Mouse (Mus musculus): Measurements from ENCODE around the gene Slc2a9. TPM values are rescaled to one million over a fixed set of nuclear protein-coding genes. Genes with fewer than 3 reads are reported as not detected.

The Slc2a9 gene
- polyA plus RNA-seq, 1 experiment from 2014 or later, result 0.20 TPM

GRCm38 (mm10) chr5:38364396-38364795, 138.5 kb downstream of the Slc2a9 start:
- Histone ChIP-seq H3K4me2 (no peak overlapping the region), H3K27me3 (0 out of 2 replicates have a peak, but pooled peaks cover 2% of the 10 kb centered on the region), H3K4me3 (no peak overlapping the region), H3K36me3 (no peaks in the 10 kb centered on the region), H3K4me1 (replicated peaks) (peaks cover 13% of the 10 kb centered on the region), H3K9ac (no peak overlapping the region), H3K27ac (no peak overlapping the region), H3K9me3 (replicated peaks) (no peaks in the 10 kb centered on the region)
- 76% methylated on average over 5 of the region's 5 CpGs for WGBS
- no peak for ATAC-seq (replicated peaks; ENCODE audit: insufficient number of reproducible peaks, insufficient read depth, low FRiP score, low read depth)

- whole genome bisulfite sequencing, result 75% methylated on average over 2 of the region's 2 CpGs
- Histone ChIP-seq H3K27ac (no peak overlapping the region), H3K4me1 (replicated peaks) (no peaks in the 10 kb centered on the region), H3K36me3 (no peaks in the 10 kb centered on the region), H3K9me3 (replicated peaks) (no peaks in the 10 kb centered on the region), H3K27me3 (0 out of 2 replicates have a peak, but pooled peaks cover 2% of the 10 kb centered on the region), H3K4me3 (no peak overlapping the region), H3K4me2 (no peak overlapping the region), H3K9ac (no peak overlapping the region)
- no peak for ATAC-seq (replicated peaks; ENCODE audit: insufficient number of reproducible peaks, insufficient read depth, low FRiP score, low read depth)
Observed at GRCm38 (mm10) chr5:38359716-38360115, 143.2 kb downstream of the Slc2a9 start.

- 0 out of 2 replicates have a peak, but pooled peaks cover 2% of the 10 kb centered on the region for H3K27me3 ChIP-seq
- ATAC-seq (replicated peaks; ENCODE audit: insufficient number of reproducible peaks, insufficient read depth, low FRiP score, low read depth), result no peak
- no peak overlapping the region for H3K27ac ChIP-seq
- H3K9me3 ChIP-seq (replicated peaks), result no peaks in the 10 kb centered on the region
- no peak overlapping the region for H3K4me2 ChIP-seq
- H3K4me3 ChIP-seq, result no peak overlapping the region
- no peaks in the 10 kb centered on the region for H3K36me3 ChIP-seq
- 69% methylated on average over 3 of the region's 3 CpGs for WGBS
- H3K9ac ChIP-seq, result no peak overlapping the region
- H3K4me1 ChIP-seq (replicated peaks), result no peaks in the 10 kb centered on the region
Observed at GRCm38 (mm10) chr5:38356927-38357326, 146.0 kb downstream of the Slc2a9 start.

GRCm38 (mm10) chr5:38350351-38350929, 152.5 kb downstream of the Slc2a9 start:
- Histone ChIP-seq H3K36me3 (no peaks in the 10 kb centered on the region), H3K4me2 (no peak overlapping the region), H3K9ac (no peak overlapping the region), H3K4me1 (replicated peaks) (no peaks in the 10 kb centered on the region), H3K27me3 (0 out of 2 replicates have a peak, but pooled peaks cover 4% of the 10 kb centered on the region), H3K9me3 (replicated peaks) (no peaks in the 10 kb centered on the region), H3K27ac (no peak overlapping the region), H3K4me3 (no peak overlapping the region)
- WGBS, result 56% methylated on average over 5 of the region's 5 CpGs
- no peak for ATAC-seq (replicated peaks; ENCODE audit: insufficient number of reproducible peaks, insufficient read depth, low FRiP score, low read depth)

GRCm38 (mm10) chr5:38346646-38347432, 156.1 kb downstream of the Slc2a9 start:
- WGBS, result 30% methylated on average over 10 of the region's 10 CpGs
- H3K4me1 ChIP-seq (replicated peaks), result no peaks in the 10 kb centered on the region
- H3K27me3 ChIP-seq, result 0 out of 2 replicates have a peak, but pooled peaks cover 3% of the 10 kb centered on the region
- H3K4me3 ChIP-seq, result no peak overlapping the region
- no peak overlapping the region for H3K9ac ChIP-seq
- no peaks in the 10 kb centered on the region for H3K36me3 ChIP-seq
- H3K27ac ChIP-seq, result no peak overlapping the region
- no peak overlapping the region for H3K4me2 ChIP-seq
- H3K9me3 ChIP-seq (replicated peaks), result no peaks in the 10 kb centered on the region
- no peak for ATAC-seq (replicated peaks; ENCODE audit: insufficient number of reproducible peaks, insufficient read depth, low FRiP score, low read depth)

- no peak overlapping the region for H3K4me3 ChIP-seq
- no peak overlapping the region for H3K4me2 ChIP-seq
- WGBS, result 65% methylated on average over 3 of the region's 3 CpGs
- no peak for ATAC-seq (replicated peaks; ENCODE audit: insufficient number of reproducible peaks, insufficient read depth, low FRiP score, low read depth)
- H3K9ac ChIP-seq, result no peak overlapping the region
- H3K36me3 ChIP-seq, result no peaks in the 10 kb centered on the region
- no peak overlapping the region for H3K27ac ChIP-seq
- H3K9me3 ChIP-seq (replicated peaks), result no peaks in the 10 kb centered on the region
- no peaks in the 10 kb centered on the region for H3K27me3 ChIP-seq
- H3K4me1 ChIP-seq (replicated peaks), result no peaks in the 10 kb centered on the region
Observed at GRCm38 (mm10) chr5:38343101-38343500, 159.8 kb downstream of the Slc2a9 start.

GRCm38 (mm10) chr5:38334582-38334981, 168.4 kb downstream of the Slc2a9 start:
- Histone ChIP-seq H3K4me1 (replicated peaks) (no peaks in the 10 kb centered on the region), H3K4me3 (no peak overlapping the region), H3K27me3 (peaks cover 6% of the 10 kb centered on the region; the same call in 1 of the 2 replicates), H3K9me3 (replicated peaks) (no peaks in the 10 kb centered on the region), H3K4me2 (no peak overlapping the region), H3K36me3 (no peaks in the 10 kb centered on the region), H3K9ac (no peak overlapping the region), H3K27ac (no peak overlapping the region)
- no peak for ATAC-seq (replicated peaks; ENCODE audit: insufficient number of reproducible peaks, insufficient read depth, low FRiP score, low read depth)
- 23% methylated on average over 1 of the region's 1 CpGs for WGBS

- no peaks in the 10 kb centered on the region for H3K4me1 ChIP-seq (replicated peaks)
- ATAC-seq (replicated peaks; ENCODE audit: insufficient number of reproducible peaks, insufficient read depth, low FRiP score, low read depth), result no peak
- H3K27me3 ChIP-seq, result peaks cover 6% of the 10 kb centered on the region; the same call in 1 of the 2 replicates
- H3K9me3 ChIP-seq (replicated peaks), result no peaks in the 10 kb centered on the region
- no peak overlapping the region for H3K4me3 ChIP-seq
- WGBS, result 54% methylated on average over 4 of the region's 4 CpGs
- H3K9ac ChIP-seq, result no peak overlapping the region
- no peak overlapping the region for H3K27ac ChIP-seq
- H3K4me2 ChIP-seq, result no peak overlapping the region
- H3K36me3 ChIP-seq, result no peaks in the 10 kb centered on the region
Observed at GRCm38 (mm10) chr5:38333381-38333780, 169.6 kb downstream of the Slc2a9 start.

- Histone ChIP-seq H3K4me1 (replicated peaks) (peaks cover 6% of the 10 kb centered on the region; the same call in 1 of the 2 replicates), H3K27ac (no peak within 1 kb of the TSS), H3K27me3 (peaks cover 73% of the 10 kb centered on the region), H3K9me3 (replicated peaks) (no peaks in the 10 kb centered on the region), H3K4me2 (peak within 1 kb of the TSS; percentile 58), H3K9ac (no peak within 1 kb of the TSS), H3K4me3 (peak within 1 kb of the TSS; percentile 34), H3K36me3 (no peaks in the 10 kb centered on the region)
- 2% methylated on average over 67 of the region's 67 CpGs for WGBS
- no peak for ATAC-seq (replicated peaks; ENCODE audit: insufficient number of reproducible peaks, insufficient read depth, low FRiP score, low read depth)
Observed at GRCm38 (mm10) chr5:38318966-38319786, 183.8 kb downstream of the Slc2a9 start, which contains the start of gene Drd5. Gene Drd5, plus strand, starts transcription at chr5:38319367.

- WGBS, result 55% methylated on average over 3 of the region's 3 CpGs
- H3K4me3 ChIP-seq, result no peak overlapping the region
- ATAC-seq (replicated peaks; ENCODE audit: insufficient number of reproducible peaks, insufficient read depth, low FRiP score, low read depth), result no peak
Observed at GRCm38 (mm10) chr5:38309795-38310194, 193.1 kb downstream of the Slc2a9 start.

GRCm38 (mm10) chr5:38308873-38309272, 194.1 kb downstream of the Slc2a9 start:
- H3K4me3 ChIP-seq, result no peak overlapping the region
- 45% methylated on average over 5 of the region's 5 CpGs for WGBS
- ATAC-seq (replicated peaks; ENCODE audit: insufficient number of reproducible peaks, insufficient read depth, low FRiP score, low read depth), result no peak

More at GRCm38 (mm10) chr5:38309795-38310194, 193.1 kb downstream of the Slc2a9 start:
- no peak overlapping the region for H3K4me2 ChIP-seq
- H3K9ac ChIP-seq, result no peak overlapping the region
- no peaks in the 10 kb centered on the region for H3K9me3 ChIP-seq (replicated peaks)
- no peaks in the 10 kb centered on the region for H3K36me3 ChIP-seq
- H3K4me1 ChIP-seq (replicated peaks), result no peaks in the 10 kb centered on the region
- H3K27ac ChIP-seq, result no peak overlapping the region
- H3K27me3 ChIP-seq, result peaks cover 5% of the 10 kb centered on the region

More at GRCm38 (mm10) chr5:38308873-38309272, 194.1 kb downstream of the Slc2a9 start:
- no peak overlapping the region for H3K9ac ChIP-seq
- H3K36me3 ChIP-seq, result no peaks in the 10 kb centered on the region
- H3K9me3 ChIP-seq (replicated peaks), result no peaks in the 10 kb centered on the region
- no peaks in the 10 kb centered on the region for H3K4me1 ChIP-seq (replicated peaks)
- peaks cover 5% of the 10 kb centered on the region for H3K27me3 ChIP-seq
- H3K27ac ChIP-seq, result no peak overlapping the region
- no peak overlapping the region for H3K4me2 ChIP-seq

Data from heart, embryonic 15.5 days (tissue).